Mouse (Mus musculus): Measurements from ENCODE around the gene Anks1b. TPM values are rescaled to one million over a fixed set of nuclear protein-coding genes. Genes with fewer than 3 reads are reported as not detected.

The Anks1b gene
- polyA plus RNA-seq, 1 experiment from 2014 or later, result 0.21 TPM

GRCm38 (mm10) chr10:90969355-90970174, 1096.3 kb downstream of the Anks1b start:
- WGBS, result 2% methylated on average over 61 of the region's 72 CpGs
- DNase-seq (ENCODE audit: low spot score), result peak; percentile 23

GRCm38 (mm10) chr10:90970560-90970959, 1097.3 kb downstream of the Anks1b start:
- Histone ChIP-seq H3K9me3 (ENCODE audit: low read length) (no peaks in the 10 kb centered on the region), H3K4me3 (ENCODE audit: low read depth, low read length) (no peak overlapping the region), H3K4me2 (replicated peaks; ENCODE audit: low read depth, low read length) (no peak overlapping the region), H3K36me3 (ENCODE audit: insufficient read depth, low read length) (no peaks in the 10 kb centered on the region), H3K4me1 (ENCODE audit: insufficient read depth, low read depth, low read length) (no peaks in the 10 kb centered on the region; the same call in 1 of the 2 replicates), H3K9ac (replicated peaks; ENCODE audit: low read depth) (no peak overlapping the region), H3K27ac (ENCODE audit: low read length) (no peak overlapping the region), H3K27me3 (replicated peaks; ENCODE audit: insufficient read depth, low read length) (peaks cover 19% of the 10 kb centered on the region; the same call in 1 of the 2 replicates)
- no peak for DNase-seq (ENCODE audit: low spot score)
- TF ChIP-seq CTCF (IDR thresholded peaks at IDR 0.05), result no peak
- no peak for TF ChIP-seq EP300 (IDR thresholded peaks at IDR 0.05)
- no peak for ATAC-seq
- WGBS, result 39% methylated on average over 4 of the region's 4 CpGs

More at GRCm38 (mm10) chr10:90969355-90970174, 1096.3 kb downstream of the Anks1b start:
- Histone ChIP-seq H3K36me3 (ENCODE audit: insufficient read depth, low read length) (no peaks in the 10 kb centered on the region), H3K4me3 (ENCODE audit: low read depth, low read length) (peak overlapping the region; percentile 43), H3K27ac (ENCODE audit: low read length) (no peak overlapping the region), H3K4me2 (replicated peaks; ENCODE audit: low read depth, low read length) (peak overlapping the region; percentile 76), H3K9me3 (ENCODE audit: low read length) (no peaks in the 10 kb centered on the region), H3K9ac (replicated peaks; ENCODE audit: low read depth) (no peak overlapping the region), H3K4me1 (ENCODE audit: insufficient read depth, low read depth, low read length) (no peaks in the 10 kb centered on the region; the same call in 1 of the 2 replicates), H3K27me3 (replicated peaks; ENCODE audit: insufficient read depth, low read length) (peaks cover 19% of the 10 kb centered on the region; the same call in 1 of the 2 replicates)
- 0 out of 2 replicates have a peak, but pooled peaks have one; percentile 7 for TF ChIP-seq CTCF (IDR thresholded peaks at IDR 0.05)
- TF ChIP-seq EP300 (IDR thresholded peaks at IDR 0.05), result no peak
- ATAC-seq, result peak; percentile 56

DNA sequence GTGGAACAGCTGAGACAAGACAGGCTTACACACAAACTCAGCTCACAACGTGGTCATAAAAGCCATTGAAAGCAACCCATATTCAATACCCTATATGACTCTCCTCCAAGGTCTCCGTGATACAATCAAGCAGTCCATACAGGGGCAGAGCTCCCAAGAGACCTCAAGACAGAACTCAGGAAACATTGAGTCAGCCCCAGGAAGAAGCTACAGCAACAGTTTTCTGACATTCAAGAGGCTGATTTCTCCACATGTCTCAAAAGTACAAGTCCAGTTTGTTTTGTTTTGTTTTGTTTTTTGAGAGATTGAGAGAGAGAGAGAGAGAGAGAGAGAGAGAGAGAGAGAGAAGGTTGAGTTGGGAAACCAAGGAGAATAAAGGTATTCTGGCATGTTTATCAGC, 1100.8 kb downstream of the Anks1b start:
- Histone ChIP-seq H3K4me3 (ENCODE audit: low read depth, low read length) (no peak overlapping the region), H3K4me2 (replicated peaks; ENCODE audit: low read depth, low read length) (no peak overlapping the region), H3K36me3 (ENCODE audit: insufficient read depth, low read length) (no peaks in the 10 kb centered on the region), H3K27me3 (replicated peaks; ENCODE audit: insufficient read depth, low read length) (peaks cover 11% of the 10 kb centered on the region; the same call in 1 of the 2 replicates), H3K27ac (ENCODE audit: low read length) (no peak overlapping the region), H3K9ac (replicated peaks; ENCODE audit: low read depth) (no peak overlapping the region), H3K9me3 (ENCODE audit: low read length) (no peaks in the 10 kb centered on the region), H3K4me1 (ENCODE audit: insufficient read depth, low read depth, low read length) (no peaks in the 10 kb centered on the region; the same call in 1 of the 2 replicates)
- ATAC-seq (no peak), DNase-seq (ENCODE audit: low spot score) (no peak)
- no peak for TF ChIP-seq EP300 (IDR thresholded peaks at IDR 0.05)
- no peak for TF ChIP-seq CTCF (IDR thresholded peaks at IDR 0.05)
- WGBS, result 67% methylated on average over 2 of the region's 2 CpGs

DNA sequence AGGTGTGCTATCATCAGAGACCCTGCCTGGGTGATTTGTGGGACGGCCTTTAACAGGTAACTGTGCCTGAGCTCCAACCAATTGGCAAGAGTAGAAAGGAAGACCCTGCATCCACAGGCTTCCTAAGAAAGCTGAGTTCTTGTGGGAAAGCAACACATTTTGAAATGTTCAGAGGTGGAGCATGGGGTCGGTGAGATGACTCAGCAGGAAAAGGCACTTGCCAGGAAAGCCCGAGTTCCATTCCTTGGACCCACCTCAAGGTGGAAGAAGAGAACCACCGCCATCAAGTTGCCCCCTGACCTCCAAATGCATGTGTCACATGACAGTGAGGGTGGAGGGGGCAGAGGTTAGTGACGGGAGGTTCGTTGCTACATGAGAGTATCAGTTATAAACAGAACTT, 1101.2 kb downstream of the Anks1b start:
- Histone ChIP-seq H3K36me3 (ENCODE audit: insufficient read depth, low read length) (no peaks in the 10 kb centered on the region), H3K4me2 (replicated peaks; ENCODE audit: low read depth, low read length) (no peak overlapping the region), H3K27me3 (replicated peaks; ENCODE audit: insufficient read depth, low read length) (peaks cover 6% of the 10 kb centered on the region; the same call in 1 of the 2 replicates), H3K4me3 (ENCODE audit: low read depth, low read length) (no peak overlapping the region), H3K9ac (replicated peaks; ENCODE audit: low read depth) (no peak overlapping the region), H3K9me3 (ENCODE audit: low read length) (no peaks in the 10 kb centered on the region), H3K4me1 (ENCODE audit: insufficient read depth, low read depth, low read length) (no peaks in the 10 kb centered on the region; the same call in 1 of the 2 replicates), H3K27ac (ENCODE audit: low read length) (no peak overlapping the region)
- ATAC-seq, result no peak
- WGBS, result 70% methylated on average over 6 of the region's 6 CpGs
- DNase-seq (ENCODE audit: low spot score), result no peak
- TF ChIP-seq EP300 (IDR thresholded peaks at IDR 0.05) (no peak), CTCF (IDR thresholded peaks at IDR 0.05) (no peak)

GRCm38 (mm10) chr10:90981811-90982210, 1108.5 kb downstream of the Anks1b start:
- Histone ChIP-seq H3K4me3 (ENCODE audit: low read depth, low read length) (no peak overlapping the region), H3K36me3 (ENCODE audit: insufficient read depth, low read length) (no peaks in the 10 kb centered on the region), H3K9ac (replicated peaks; ENCODE audit: low read depth) (no peak overlapping the region), H3K9me3 (ENCODE audit: low read length) (no peaks in the 10 kb centered on the region), H3K4me2 (replicated peaks; ENCODE audit: low read depth, low read length) (no peak overlapping the region), H3K27ac (ENCODE audit: low read length) (no peak overlapping the region), H3K27me3 (replicated peaks; ENCODE audit: insufficient read depth, low read length) (no peaks in the 10 kb centered on the region), H3K4me1 (ENCODE audit: insufficient read depth, low read depth, low read length) (no peaks in the 10 kb centered on the region)
- DNase-seq (ENCODE audit: low spot score), result no peak
- TF ChIP-seq EP300 (IDR thresholded peaks at IDR 0.05) (no peak), CTCF (IDR thresholded peaks at IDR 0.05) (no peak)
- ATAC-seq, result no peak
- WGBS, result 88% methylated on average over 4 of the region's 4 CpGs

- DNase-seq (ENCODE audit: low spot score) (peak; percentile 11), ATAC-seq (no peak)
- 52% methylated on average over 8 of the region's 8 CpGs for WGBS
These were observed 1109.7 kb downstream of the Anks1b start for GRCm38 (mm10) chr10:90983046-90983445.

More at GRCm38 (mm10) chr10:90983046-90983445, 1109.7 kb downstream of the Anks1b start:
- no peaks in the 10 kb centered on the region for H3K9me3 ChIP-seq (ENCODE audit: low read length)
- H3K36me3 ChIP-seq (ENCODE audit: insufficient read depth, low read length), result no peaks in the 10 kb centered on the region
- TF ChIP-seq CTCF (IDR thresholded peaks at IDR 0.05) (no peak), EP300 (IDR thresholded peaks at IDR 0.05) (no peak)
- no peaks in the 10 kb centered on the region for H3K27me3 ChIP-seq (replicated peaks; ENCODE audit: insufficient read depth, low read length)
- no peak overlapping the region for H3K27ac ChIP-seq (ENCODE audit: low read length)
- H3K4me3 ChIP-seq (ENCODE audit: low read depth, low read length), result no peak overlapping the region
- H3K4me1 ChIP-seq (ENCODE audit: insufficient read depth, low read depth, low read length), result no peaks in the 10 kb centered on the region
- H3K4me2 ChIP-seq (replicated peaks; ENCODE audit: low read depth, low read length), result no peak overlapping the region
- H3K9ac ChIP-seq (replicated peaks; ENCODE audit: low read depth), result no peak overlapping the region

All from lung, postnatal 0 days (tissue).